Mouse (Mus musculus) activated CD4-positive, CD25-positive, alpha-beta regulatory T cell, adult 4 months (primary cell): ENCODE measurements around the gene Foxa2. TPM values are rescaled to one million over a fixed set of nuclear protein-coding genes. Genes with fewer than 3 reads are reported as not detected.

ENCODE experiments used
- ATAC-seq: one replicate; pipeline ENCODE4 v1.8.0; 2017
- polyA plus RNA-seq, 2 experiments: library from polyadenylated mRNA; unstranded; fragments of 100-300 nt; shearing (Covaris generic); gene quantifications; one replicate each; pipeline ENCODE4 v1.2.1; 2017

The Foxa2 gene
- polyA plus RNA-seq, 2 experiments from 2014 or later = not detected

GRCm38 (mm10) chr2:148039351-148040235, 7.2 kb downstream of the Foxa2 start:
- ATAC-seq = no peak

GRCm38 (mm10) chr2:148038366-148039310, 8.1 kb downstream of the Foxa2 start:
- no peak for ATAC-seq

- ATAC-seq = no peak
These were observed 10.1 kb downstream of the Foxa2 start for GRCm38 (mm10) chr2:148036611-148037160.

GRCm38 (mm10) chr2:148030991-148031675, 15.6 kb downstream of the Foxa2 start:
- no peak for ATAC-seq

- no peak for ATAC-seq
These were observed 16.2 kb downstream of the Foxa2 start for GRCm38 (mm10) chr2:148030613-148030935.

GRCm38 (mm10) chr2:148029751-148030612, 16.8 kb downstream of the Foxa2 start:
- ATAC-seq = no peak

GRCm38 (mm10) chr2:148029050-148029608, 17.6 kb downstream of the Foxa2 start:
- no peak for ATAC-seq

GRCm38 (mm10) chr2:148026366-148026765, 20.4 kb downstream of the Foxa2 start:
- no peak for ATAC-seq

- ATAC-seq = no peak
These were observed 21.3 kb downstream of the Foxa2 start for GRCm38 (mm10) chr2:148025481-148025880.

- ATAC-seq = no peak
These were observed 22.4 kb downstream of the Foxa2 start for GRCm38 (mm10) chr2:148024268-148024935.

- ATAC-seq = no peak
These were observed 23.4 kb downstream of the Foxa2 start for GRCm38 (mm10) chr2:148023340-148023806.

- ATAC-seq = no peak
These were observed 24.7 kb downstream of the Foxa2 start for GRCm38 (mm10) chr2:148021919-148022570.

- ATAC-seq = no peak
These were observed 25.8 kb downstream of the Foxa2 start for GRCm38 (mm10) chr2:148021016-148021415.

- no peak for ATAC-seq
These were observed 26.6 kb downstream of the Foxa2 start for GRCm38 (mm10) chr2:148020125-148020524.

- ATAC-seq = no peak
These were observed 28.7 kb downstream of the Foxa2 start for GRCm38 (mm10) chr2:148017782-148018690.

GRCm38 (mm10) chr2:148013382-148013781, 33.4 kb downstream of the Foxa2 start:
- ATAC-seq = no peak

GRCm38 (mm10) chr2:148009049-148009448, 37.7 kb downstream of the Foxa2 start:
- ATAC-seq = no peak
